Mouse (Mus musculus): ENCODE results near the gene Ppm1l. TPM values are rescaled to one million over a fixed set of nuclear protein-coding genes. Genes with fewer than 3 reads are reported as not detected.

Ppm1l gene
- polyA plus RNA-seq, 1 experiment from 2014 or later = 17.0 TPM

DNA sequence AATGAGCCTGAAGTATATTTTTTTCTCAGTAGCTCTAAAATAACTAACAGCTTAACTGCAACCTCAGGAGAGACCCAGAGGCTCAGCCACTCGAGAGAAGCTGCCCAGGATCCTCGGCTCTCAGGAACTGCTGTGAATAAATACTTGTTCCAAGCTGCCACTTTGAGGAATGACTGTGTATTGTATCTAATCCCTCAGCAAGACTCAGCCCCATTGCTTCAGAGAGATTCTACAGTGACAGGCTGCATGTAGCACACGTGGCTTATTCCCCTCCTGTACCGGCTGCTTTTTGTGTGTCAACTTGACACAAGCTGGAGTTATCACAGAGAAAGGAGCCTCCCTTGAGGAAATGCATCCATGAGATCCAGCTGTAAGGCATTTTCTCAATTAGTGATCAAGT, 216.0 kb downstream of the Ppm1l start:
- no peak for DNase-seq (ENCODE audit: low spot score, missing footprints)
- H3K27ac ChIP-seq (ENCODE audit: low read depth, low read length) = no peak overlapping the region
- no peak overlapping the region for H3K9ac ChIP-seq (ENCODE audit: low read length)
- H3K9me3 ChIP-seq (ENCODE audit: control insufficient read depth, low read length) = no peaks in the 10 kb centered on the region
- H3K27me3 ChIP-seq (ENCODE audit: control insufficient read depth, insufficient read depth, low read length) = peaks cover under 1% of the 10 kb centered on the region; the same call in 1 of the 2 replicates
- H3K4me3 ChIP-seq (ENCODE audit: low read depth, low read length) = no peak overlapping the region
- peaks cover 11% of the 10 kb centered on the region; the same call in 1 of the 2 replicates for H3K4me1 ChIP-seq (ENCODE audit: control insufficient read depth, insufficient read depth, low read length)
- H3K4me2 ChIP-seq = no peak overlapping the region
- WGBS = 74% methylated on average over 4 of the region's 4 CpGs
- ATAC-seq (ENCODE audit: low FRiP score) = no peak
- H3K36me3 ChIP-seq (ENCODE audit: control insufficient read depth, insufficient read depth, low read length) = no peaks in the 10 kb centered on the region

DNA sequence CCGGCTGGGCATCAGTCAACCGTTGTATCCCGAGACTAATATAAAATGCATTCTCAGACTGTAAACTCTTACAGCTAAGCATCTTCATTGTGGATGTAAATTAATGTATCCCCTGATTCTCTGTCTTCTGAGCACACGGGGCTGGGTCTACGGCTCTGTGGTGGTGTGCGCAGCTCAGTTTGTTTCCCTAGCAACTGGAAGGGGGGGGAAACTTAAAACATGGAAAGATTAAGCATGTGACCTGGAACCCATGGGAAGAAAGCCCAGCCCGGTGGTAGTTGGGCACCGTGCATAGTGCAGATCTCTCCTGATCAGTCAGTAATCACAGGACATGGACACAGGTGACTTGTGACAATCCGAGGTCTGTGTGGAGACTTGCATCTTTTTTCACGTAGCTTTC, 218.8 kb downstream of the Ppm1l start:
- H3K27ac ChIP-seq (ENCODE audit: low read depth, low read length) = no peak overlapping the region
- H3K36me3 ChIP-seq (ENCODE audit: control insufficient read depth, insufficient read depth, low read length) = no peaks in the 10 kb centered on the region
- peaks cover 11% of the 10 kb centered on the region for H3K27me3 ChIP-seq (ENCODE audit: control insufficient read depth, insufficient read depth, low read length)
- H3K9ac ChIP-seq (ENCODE audit: low read length) = no peak overlapping the region
- peaks cover 11% of the 10 kb centered on the region; the same call in 1 of the 2 replicates for H3K4me1 ChIP-seq (ENCODE audit: control insufficient read depth, insufficient read depth, low read length)
- no peak overlapping the region for H3K4me2 ChIP-seq
- WGBS = 62% methylated on average over 10 of the region's 10 CpGs
- ATAC-seq (ENCODE audit: low FRiP score) (peak; percentile 81), DNase-seq (ENCODE audit: low spot score, missing footprints) (peak; percentile 85)
- no peaks in the 10 kb centered on the region for H3K9me3 ChIP-seq (ENCODE audit: control insufficient read depth, low read length)
- no peak overlapping the region for H3K4me3 ChIP-seq (ENCODE audit: low read depth, low read length)

DNA sequence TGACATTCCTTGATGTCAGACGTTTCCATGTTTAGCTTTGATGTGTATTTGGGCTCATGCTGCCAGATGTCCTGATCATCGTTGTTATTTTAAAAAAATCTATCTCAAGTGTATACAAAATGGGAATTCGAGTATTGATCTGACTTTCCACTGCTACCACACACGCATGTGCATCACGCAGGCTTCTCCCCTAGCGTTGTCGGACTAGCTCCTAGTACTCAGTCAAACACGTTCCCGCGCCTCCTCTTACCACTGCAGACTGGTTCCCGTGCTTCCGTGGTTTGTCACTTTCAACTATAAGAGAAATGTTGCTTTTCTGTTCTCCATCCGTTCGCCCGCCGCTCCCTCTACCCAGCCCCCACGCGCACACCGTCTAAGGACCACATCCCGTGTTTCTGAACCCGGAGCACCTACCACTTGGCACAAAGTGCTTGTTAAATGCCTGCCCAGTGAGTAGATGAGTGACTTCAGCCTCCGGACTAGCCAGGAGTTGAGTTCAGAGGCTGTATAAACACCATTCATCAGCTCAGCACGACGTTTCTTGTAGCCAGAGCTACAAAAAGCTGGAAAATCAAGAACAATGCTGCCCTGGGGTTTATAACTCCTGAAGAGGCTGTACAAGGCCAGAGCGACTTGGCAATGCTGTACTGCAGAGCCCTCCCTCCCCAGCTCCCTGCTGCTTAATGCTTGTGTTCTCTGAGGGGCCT, 219.4 kb downstream of the Ppm1l start:
- no peaks in the 10 kb centered on the region for H3K36me3 ChIP-seq (ENCODE audit: control insufficient read depth, insufficient read depth, low read length)
- no peak overlapping the region for H3K27ac ChIP-seq (ENCODE audit: low read depth, low read length)
- H3K9ac ChIP-seq (ENCODE audit: low read length) = no peak overlapping the region
- no peak overlapping the region for H3K4me2 ChIP-seq
- DNase-seq (ENCODE audit: low spot score, missing footprints) = peak; percentile 84
- no peaks in the 10 kb centered on the region for H3K9me3 ChIP-seq (ENCODE audit: control insufficient read depth, low read length)
- H3K4me3 ChIP-seq (ENCODE audit: low read depth, low read length) = no peak overlapping the region
- 51% methylated on average over 25 of the region's 25 CpGs for WGBS
- peaks cover 11% of the 10 kb centered on the region; the same call in 1 of the 2 replicates for H3K4me1 ChIP-seq (ENCODE audit: control insufficient read depth, insufficient read depth, low read length)
- ATAC-seq (ENCODE audit: low FRiP score) = peak; percentile 45
- peaks cover 11% of the 10 kb centered on the region for H3K27me3 ChIP-seq (ENCODE audit: control insufficient read depth, insufficient read depth, low read length)

- 74% methylated on average over 8 of the region's 8 CpGs for WGBS
- Histone ChIP-seq H3K27me3 (ENCODE audit: control insufficient read depth, insufficient read depth, low read length) (peaks cover 7% of the 10 kb centered on the region), H3K9me3 (ENCODE audit: control insufficient read depth, low read length) (no peaks in the 10 kb centered on the region), H3K36me3 (ENCODE audit: control insufficient read depth, insufficient read depth, low read length) (no peaks in the 10 kb centered on the region), H3K9ac (ENCODE audit: low read length) (no peak overlapping the region), H3K4me1 (ENCODE audit: control insufficient read depth, insufficient read depth, low read length) (no peaks in the 10 kb centered on the region), H3K4me2 (no peak overlapping the region), H3K27ac (ENCODE audit: low read depth, low read length) (no peak overlapping the region), H3K4me3 (ENCODE audit: low read depth, low read length) (no peak overlapping the region)
- ATAC-seq (ENCODE audit: low FRiP score) (peak; percentile 67; the same call in 1 of the 2 replicates), DNase-seq (ENCODE audit: low spot score, missing footprints) (peak; percentile 83)
Observed at GRCm38 (mm10) chr3:69542962-69543361, 226.3 kb downstream of the Ppm1l start.

- Histone ChIP-seq H3K4me1 (ENCODE audit: control insufficient read depth, insufficient read depth, low read length) (no peaks in the 10 kb centered on the region), H3K27ac (ENCODE audit: low read depth, low read length) (no peak overlapping the region), H3K9me3 (ENCODE audit: control insufficient read depth, low read length) (no peaks in the 10 kb centered on the region), H3K9ac (ENCODE audit: low read length) (no peak overlapping the region), H3K27me3 (ENCODE audit: control insufficient read depth, insufficient read depth, low read length) (peaks cover 3% of the 10 kb centered on the region; the same call in 1 of the 2 replicates), H3K4me2 (no peak overlapping the region), H3K36me3 (ENCODE audit: control insufficient read depth, insufficient read depth, low read length) (no peaks in the 10 kb centered on the region), H3K4me3 (ENCODE audit: low read depth, low read length) (no peak overlapping the region)
- DNase-seq (ENCODE audit: low spot score, missing footprints) (peak; percentile 49), ATAC-seq (ENCODE audit: low FRiP score) (no peak)
- 91% methylated on average over 1 of the region's 1 CpGs for WGBS
Observed at GRCm38 (mm10) chr3:69543730-69544129, 227.1 kb downstream of the Ppm1l start.

- WGBS = 80% methylated on average over 5 of the region's 5 CpGs
- H3K27me3 ChIP-seq (ENCODE audit: control insufficient read depth, insufficient read depth, low read length) = no peaks in the 10 kb centered on the region
- no peak overlapping the region for H3K27ac ChIP-seq (ENCODE audit: low read depth, low read length)
- no peak overlapping the region for H3K9ac ChIP-seq (ENCODE audit: low read length)
- H3K4me2 ChIP-seq = no peak overlapping the region
- DNase-seq (ENCODE audit: low spot score, missing footprints) (peak; percentile 45), ATAC-seq (ENCODE audit: low FRiP score) (no peak)
- no peak overlapping the region for H3K4me3 ChIP-seq (ENCODE audit: low read depth, low read length)
- H3K36me3 ChIP-seq (ENCODE audit: control insufficient read depth, insufficient read depth, low read length) = no peaks in the 10 kb centered on the region
- H3K4me1 ChIP-seq (ENCODE audit: control insufficient read depth, insufficient read depth, low read length) = no peaks in the 10 kb centered on the region
- no peaks in the 10 kb centered on the region for H3K9me3 ChIP-seq (ENCODE audit: control insufficient read depth, low read length)
Observed at GRCm38 (mm10) chr3:69545017-69545416, 228.4 kb downstream of the Ppm1l start.

GRCm38 (mm10) chr3:69548704-69549455, 232.2 kb downstream of the Ppm1l start:
- no peak for ATAC-seq (ENCODE audit: low FRiP score)
- WGBS = 86% methylated on average over 22 of the region's 22 CpGs
- no peak overlapping the region for H3K4me2 ChIP-seq

GRCm38 (mm10) chr3:69549602-69550001, 232.9 kb downstream of the Ppm1l start:
- no peak overlapping the region for H3K4me3 ChIP-seq (ENCODE audit: low read depth, low read length)
- no peak overlapping the region for H3K4me2 ChIP-seq
- H3K27ac ChIP-seq (ENCODE audit: low read depth, low read length) = no peak overlapping the region
- DNase-seq (ENCODE audit: low spot score, missing footprints) (no peak), ATAC-seq (ENCODE audit: low FRiP score) (no peak)
- 73% methylated on average over 4 of the region's 4 CpGs for WGBS
- no peaks in the 10 kb centered on the region for H3K36me3 ChIP-seq (ENCODE audit: control insufficient read depth, insufficient read depth, low read length)
- H3K27me3 ChIP-seq (ENCODE audit: control insufficient read depth, insufficient read depth, low read length) = no peaks in the 10 kb centered on the region
- no peaks in the 10 kb centered on the region for H3K9me3 ChIP-seq (ENCODE audit: control insufficient read depth, low read length)
- H3K9ac ChIP-seq (ENCODE audit: low read length) = no peak overlapping the region
- no peaks in the 10 kb centered on the region for H3K4me1 ChIP-seq (ENCODE audit: control insufficient read depth, insufficient read depth, low read length)

More at GRCm38 (mm10) chr3:69548704-69549455, 232.2 kb downstream of the Ppm1l start:
- Histone ChIP-seq H3K27me3 (ENCODE audit: control insufficient read depth, insufficient read depth, low read length) (no peaks in the 10 kb centered on the region), H3K4me1 (ENCODE audit: control insufficient read depth, insufficient read depth, low read length) (no peaks in the 10 kb centered on the region), H3K9me3 (ENCODE audit: control insufficient read depth, low read length) (no peaks in the 10 kb centered on the region), H3K9ac (ENCODE audit: low read length) (no peak overlapping the region), H3K4me3 (ENCODE audit: low read depth, low read length) (no peak overlapping the region), H3K27ac (ENCODE audit: low read depth, low read length) (no peak overlapping the region), H3K36me3 (ENCODE audit: control insufficient read depth, insufficient read depth, low read length) (no peaks in the 10 kb centered on the region)
- DNase-seq (ENCODE audit: low spot score, missing footprints) = peak; percentile 19

- no peaks in the 10 kb centered on the region for H3K9me3 ChIP-seq (ENCODE audit: control insufficient read depth, low read length)
- ATAC-seq (ENCODE audit: low FRiP score) = no peak
- peak; percentile 47 for DNase-seq (ENCODE audit: low spot score, missing footprints)
- no peak overlapping the region for H3K9ac ChIP-seq (ENCODE audit: low read length)
- H3K36me3 ChIP-seq (ENCODE audit: control insufficient read depth, insufficient read depth, low read length) = no peaks in the 10 kb centered on the region
- no peak overlapping the region for H3K27ac ChIP-seq (ENCODE audit: low read depth, low read length)
- H3K4me2 ChIP-seq = no peak overlapping the region
- H3K27me3 ChIP-seq (ENCODE audit: control insufficient read depth, insufficient read depth, low read length) = no peaks in the 10 kb centered on the region
- H3K4me3 ChIP-seq (ENCODE audit: low read depth, low read length) = no peak overlapping the region
- WGBS = 94% methylated on average over 6 of the region's 6 CpGs
- no peaks in the 10 kb centered on the region for H3K4me1 ChIP-seq (ENCODE audit: control insufficient read depth, insufficient read depth, low read length)
Observed at GRCm38 (mm10) chr3:69555511-69555910, 238.8 kb downstream of the Ppm1l start.
